Mouse (Mus musculus): ENCODE results near the gene Ell. TPM values are rescaled to one million over a fixed set of nuclear protein-coding genes. Genes with fewer than 3 reads are reported as not detected.
"Not testable (repeated sequence)": the region's sequence is repeated elsewhere in the genome, so short reads cannot be mapped to it uniquely, and the experiment has no call there.

Gene Ell
- polyA plus RNA-seq, 1 experiment, result 32.9 TPM

DNA sequence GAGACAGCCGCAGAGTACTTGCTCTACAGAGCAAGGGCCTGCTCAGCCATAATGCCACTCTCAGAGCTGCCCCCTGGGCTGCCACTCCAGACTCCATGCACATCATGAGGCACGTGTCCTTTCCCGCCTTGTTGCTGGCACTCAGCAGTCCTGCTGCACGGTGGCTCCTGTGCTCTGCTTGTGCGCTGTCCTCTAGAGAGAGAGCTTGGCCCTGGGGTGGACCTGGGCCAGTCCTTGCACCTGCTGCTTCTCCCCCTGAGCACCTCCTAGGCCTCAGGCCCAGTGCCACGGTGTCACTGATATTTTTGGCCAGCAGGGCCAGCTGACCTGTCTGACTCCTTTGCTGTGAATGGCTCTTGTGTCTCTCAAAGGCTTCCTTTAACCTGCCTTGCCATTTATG is 31.7 kb downstream of the Ell start:
- TF ChIP-seq POLR2A (IDR thresholded peaks at IDR 0.05; ENCODE audit: borderline replicate concordance, extremely low read depth, low read depth, low read length) (no peak), CTCF (IDR thresholded peaks at IDR 0.05; ENCODE audit: insufficient read depth, low read length) (0 out of 2 replicates have a peak, but pooled peaks have one; percentile 1)
- Histone ChIP-seq H3K4me1 (ENCODE audit: control insufficient read depth, insufficient read depth, low read length) (peaks cover 11% of the 10 kb centered on the region), H3K4me3 (replicated peaks; ENCODE audit: extremely low read depth, low read depth, low read length) (no peak overlapping the region)
- 60% methylated on average over 6 of the region's 6 CpGs for WGBS
- no peak for DNase-seq

DNA sequence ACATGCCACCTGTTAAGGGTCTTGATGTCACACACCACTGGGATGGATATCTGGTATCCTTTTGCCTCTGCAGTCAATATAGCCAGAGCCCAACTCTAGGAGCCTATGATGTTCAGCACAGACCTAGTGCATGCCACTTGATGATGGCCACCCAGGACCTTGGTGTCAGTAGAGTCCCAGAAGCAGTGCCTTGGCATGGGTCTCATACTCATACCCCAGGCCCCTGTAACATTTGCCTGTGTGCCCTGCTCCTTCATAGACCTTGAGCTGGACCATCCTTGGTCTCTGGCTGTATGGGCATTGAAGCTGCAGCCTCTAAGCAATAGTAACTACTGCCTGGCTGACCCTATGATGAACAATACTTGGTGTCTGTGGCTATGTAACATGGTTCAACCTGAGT is 35.0 kb downstream of the Ell start:
- Histone ChIP-seq H3K4me1 (ENCODE audit: control insufficient read depth, insufficient read depth, low read length) (peaks cover 11% of the 10 kb centered on the region), H3K4me3 (replicated peaks; ENCODE audit: extremely low read depth, low read depth, low read length) (no peak overlapping the region)
- TF ChIP-seq CTCF (IDR thresholded peaks at IDR 0.05; ENCODE audit: insufficient read depth, low read length), result no peak
- no peak for TF ChIP-seq POLR2A (IDR thresholded peaks at IDR 0.05; ENCODE audit: borderline replicate concordance, extremely low read depth, low read depth, low read length)
- DNase-seq, result no peak

DNA sequence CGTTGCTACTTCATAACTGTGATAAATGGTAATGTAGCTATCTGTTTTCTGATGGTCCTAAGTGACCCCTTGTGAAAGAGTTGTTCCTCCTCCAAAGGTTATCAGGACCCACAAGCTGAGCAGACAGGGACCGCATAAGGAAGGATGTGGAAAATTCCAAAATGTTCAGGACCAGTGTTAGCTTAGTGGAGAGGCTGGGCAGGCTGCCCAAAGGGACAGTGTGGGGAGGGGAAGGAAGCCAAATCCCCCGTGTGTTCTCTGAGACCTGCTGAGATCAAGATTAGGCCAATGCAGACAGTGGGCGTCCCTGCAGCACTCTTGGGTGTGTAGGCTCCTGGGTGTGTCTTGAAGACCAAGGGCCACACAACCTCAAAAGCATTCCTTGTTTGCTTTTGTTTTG is 35.7 kb downstream of the Ell start:
- no peak overlapping the region for H3K4me3 ChIP-seq (replicated peaks; ENCODE audit: extremely low read depth, low read depth, low read length)
- no peak for TF ChIP-seq CTCF (IDR thresholded peaks at IDR 0.05; ENCODE audit: insufficient read depth, low read length)
- TF ChIP-seq POLR2A (IDR thresholded peaks at IDR 0.05; ENCODE audit: borderline replicate concordance, extremely low read depth, low read depth, low read length), result no peak
- peaks cover 11% of the 10 kb centered on the region for H3K4me1 ChIP-seq (ENCODE audit: control insufficient read depth, insufficient read depth, low read length)
- peak; percentile 39 for DNase-seq
- 29% methylated on average over 4 of the region's 4 CpGs for WGBS

DNA sequence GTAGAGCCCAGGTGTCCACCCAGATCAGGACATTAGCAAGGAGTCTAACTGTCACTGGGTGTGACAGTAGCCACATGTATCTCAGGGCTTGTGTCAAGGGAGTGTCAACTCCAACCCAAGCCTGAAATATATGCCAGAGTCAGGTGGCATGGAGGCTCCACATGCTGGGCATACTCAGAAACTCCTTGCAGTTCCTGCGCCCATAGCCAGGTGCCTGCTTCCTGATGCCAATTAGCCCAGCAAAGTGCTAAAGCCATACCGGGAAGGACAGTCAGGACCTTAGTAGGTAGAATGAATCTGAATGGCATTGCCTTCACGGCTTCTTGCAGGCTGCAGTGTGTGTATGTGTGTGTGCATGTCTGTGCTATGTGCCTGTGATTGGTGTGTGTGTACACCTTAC is 38.0 kb downstream of the Ell start:
- no peak overlapping the region for H3K4me3 ChIP-seq (replicated peaks; ENCODE audit: extremely low read depth, low read depth, low read length)
- H3K4me1 ChIP-seq (ENCODE audit: control insufficient read depth, insufficient read depth, low read length), result peaks cover 8% of the 10 kb centered on the region
- 96% methylated on average over 3 of the region's 3 CpGs for WGBS
- DNase-seq, result no peak
- TF ChIP-seq CTCF (IDR thresholded peaks at IDR 0.05; ENCODE audit: insufficient read depth, low read length) (no peak), POLR2A (IDR thresholded peaks at IDR 0.05; ENCODE audit: borderline replicate concordance, extremely low read depth, low read depth, low read length) (no peak)

DNA sequence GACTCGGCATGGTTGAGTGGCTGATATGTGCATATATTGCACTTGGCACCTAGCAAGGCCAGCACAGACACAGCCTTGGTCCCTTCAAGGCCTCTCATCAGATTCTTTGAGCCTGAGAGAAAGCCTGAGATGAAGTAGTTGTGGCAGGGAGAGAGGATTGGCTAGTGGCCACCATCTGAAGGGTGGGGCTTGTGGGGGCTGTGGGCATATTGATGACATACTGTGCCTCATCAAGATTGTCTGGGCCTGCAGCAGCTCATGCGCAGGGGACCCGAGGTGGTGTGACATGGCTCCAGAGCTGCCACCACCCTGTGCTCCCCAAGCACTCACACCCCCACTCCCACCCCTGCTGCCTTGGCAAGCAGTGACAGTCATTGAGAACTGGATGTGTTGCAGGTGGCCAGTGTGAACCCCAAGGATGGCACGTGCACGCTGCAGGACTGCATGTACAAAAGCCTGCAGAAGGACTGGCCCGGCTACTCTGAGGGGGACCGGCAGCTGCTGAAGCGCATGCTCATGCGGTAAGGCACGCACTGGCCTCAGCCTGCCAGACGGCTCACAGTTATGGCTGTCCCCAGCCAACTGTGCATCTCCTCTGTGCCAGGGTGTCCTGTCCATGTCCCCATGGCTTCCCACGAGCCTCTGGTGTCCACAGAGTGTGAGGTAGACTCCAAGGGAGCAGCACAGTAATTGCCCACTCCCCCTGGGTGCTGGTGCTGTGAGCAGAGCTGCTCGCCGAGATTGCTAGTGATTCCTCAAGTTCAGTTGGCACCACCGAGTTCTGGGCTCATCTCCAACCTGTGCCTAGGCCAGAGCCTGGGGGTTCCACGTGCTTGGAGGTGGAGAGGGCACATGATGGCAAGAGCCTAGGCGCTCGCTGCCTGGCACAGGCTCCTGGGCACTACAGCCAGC is 44.5 kb downstream of the Ell start:
- Histone ChIP-seq H3K4me3 (replicated peaks; ENCODE audit: extremely low read depth, low read depth, low read length) (no peak overlapping the region), H3K4me1 (ENCODE audit: control insufficient read depth, insufficient read depth, low read length) (0 out of 2 replicates have a peak, but pooled peaks cover 2% of the 10 kb centered on the region)
- WGBS, result 84% methylated on average over 18 of the region's 18 CpGs
- TF ChIP-seq CTCF (IDR thresholded peaks at IDR 0.05; ENCODE audit: insufficient read depth, low read length) (no peak), POLR2A (IDR thresholded peaks at IDR 0.05; ENCODE audit: borderline replicate concordance, extremely low read depth, low read depth, low read length) (no peak)
- no peak for DNase-seq

DNA sequence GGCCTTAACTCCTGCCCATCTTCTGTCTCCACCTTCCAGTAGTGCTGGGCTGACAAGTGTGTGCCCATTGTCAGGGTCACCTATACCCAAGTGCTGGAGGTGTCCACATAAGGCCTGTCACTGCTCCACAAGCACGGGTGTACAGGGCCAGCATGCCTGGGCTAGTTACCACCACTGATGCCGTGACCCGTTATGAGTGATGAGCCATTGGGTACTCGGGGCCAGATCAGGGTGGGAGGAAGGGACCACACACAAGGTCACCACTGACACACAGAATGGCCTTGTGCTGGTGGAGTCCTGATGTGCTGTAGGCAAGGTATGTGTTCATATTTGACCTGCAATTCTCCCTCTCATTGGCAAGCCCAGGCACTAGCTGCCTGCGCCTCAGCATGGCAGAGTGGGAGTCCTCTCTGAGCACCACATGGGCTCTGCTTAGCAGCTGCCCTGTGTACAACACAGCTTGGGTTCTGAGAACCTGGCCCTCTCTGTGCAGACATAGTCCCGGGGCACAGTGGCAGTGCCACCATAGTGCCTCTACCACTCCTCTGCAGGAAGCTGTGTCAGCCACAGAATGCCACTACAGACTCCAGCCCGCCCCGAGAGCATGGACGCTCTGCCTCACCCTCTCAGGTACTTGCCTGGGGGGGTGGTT is 45.5 kb downstream of the Ell start:
- no peak for TF ChIP-seq POLR2A (IDR thresholded peaks at IDR 0.05; ENCODE audit: borderline replicate concordance, extremely low read depth, low read depth, low read length)
- TF ChIP-seq CTCF (IDR thresholded peaks at IDR 0.05; ENCODE audit: insufficient read depth, low read length), result no peak
- Histone ChIP-seq H3K4me3 (replicated peaks; ENCODE audit: extremely low read depth, low read depth, low read length) (no peak overlapping the region), H3K4me1 (ENCODE audit: control insufficient read depth, insufficient read depth, low read length) (0 out of 2 replicates have a peak, but pooled peaks cover 2% of the 10 kb centered on the region)
- no peak for DNase-seq
- WGBS, result 79% methylated on average over 9 of the region's 9 CpGs

DNA sequence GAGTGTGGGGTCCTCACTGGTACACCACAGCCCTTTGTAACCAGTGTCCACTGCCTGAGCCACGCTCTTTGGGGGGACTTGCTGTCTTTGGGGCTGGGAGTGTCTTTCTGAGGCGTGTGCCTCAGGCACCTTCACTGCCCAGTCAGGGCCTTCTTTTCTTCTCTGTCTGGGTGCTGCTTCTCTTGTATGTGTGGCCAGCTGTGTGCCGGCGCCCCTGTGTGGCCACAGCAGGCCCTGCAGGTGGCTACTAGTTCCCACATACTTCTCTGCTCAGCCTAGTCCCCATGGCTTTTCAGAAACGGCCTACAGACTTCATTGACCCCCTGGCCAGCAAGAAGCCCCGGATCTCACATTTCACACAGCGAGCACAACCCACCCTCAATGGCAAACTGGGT is 46.0 kb downstream of the Ell start:
- Histone ChIP-seq H3K4me1 (ENCODE audit: control insufficient read depth, insufficient read depth, low read length) (0 out of 2 replicates have a peak, but pooled peaks cover 2% of the 10 kb centered on the region), H3K4me3 (replicated peaks; ENCODE audit: extremely low read depth, low read depth, low read length) (no peak overlapping the region)
- DNase-seq, result peak; percentile 65
- WGBS, result 43% methylated on average over 7 of the region's 7 CpGs
- TF ChIP-seq CTCF (IDR thresholded peaks at IDR 0.05; ENCODE audit: insufficient read depth, low read length) (peak; percentile 79), POLR2A (IDR thresholded peaks at IDR 0.05; ENCODE audit: borderline replicate concordance, extremely low read depth, low read depth, low read length) (no peak)

DNA sequence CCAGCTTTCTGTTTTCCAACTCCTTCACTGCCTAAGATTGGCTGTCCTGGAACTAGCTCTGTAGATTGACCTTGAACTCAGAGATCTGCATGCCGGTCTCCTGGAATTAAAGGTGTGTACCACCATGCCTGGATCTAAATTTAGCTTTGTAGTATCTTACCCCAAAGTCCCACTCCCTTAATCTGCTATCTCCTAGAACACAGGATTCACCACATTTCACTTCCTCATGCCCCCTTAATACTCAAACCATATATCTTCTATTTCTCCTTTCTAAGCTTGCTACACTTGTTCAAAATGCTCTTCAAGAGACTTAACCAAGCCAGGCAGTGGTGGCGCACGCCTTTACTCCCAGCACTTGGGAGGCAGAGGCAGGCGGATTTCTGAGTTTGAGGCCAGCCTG is 48.7 kb downstream of the Ell start:
- not testable (repeated sequence) for H3K4me3 ChIP-seq (replicated peaks; ENCODE audit: extremely low read depth, low read depth, low read length); H3K4me1 ChIP-seq (ENCODE audit: control insufficient read depth, insufficient read depth, low read length); DNase-seq
- WGBS, result 92% methylated on average over 4 of the region's 4 CpGs

DNA sequence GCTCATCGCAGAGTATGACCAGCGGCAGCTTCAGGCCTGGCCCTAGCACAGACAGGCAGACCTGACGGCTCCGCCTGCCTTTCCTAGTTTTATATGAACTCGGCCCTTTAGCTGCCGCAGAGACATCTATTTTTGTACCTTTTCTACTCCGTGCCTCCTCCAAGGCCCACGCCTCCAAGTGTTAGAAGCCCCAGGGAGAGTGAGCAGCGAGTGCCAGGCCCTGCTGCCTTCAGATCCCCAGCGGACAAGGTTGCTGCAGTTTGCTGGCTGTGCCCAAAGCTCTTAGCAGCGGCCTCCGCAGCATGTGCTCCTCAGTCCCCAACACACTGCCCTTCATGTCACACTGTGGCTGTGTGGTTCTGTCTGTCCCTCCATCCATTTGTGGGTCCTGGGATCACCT is 52.3 kb downstream of the Ell start:
- Histone ChIP-seq H3K4me3 (replicated peaks; ENCODE audit: extremely low read depth, low read depth, low read length) (no peak overlapping the region), H3K4me1 (ENCODE audit: control insufficient read depth, insufficient read depth, low read length) (peaks cover 5% of the 10 kb centered on the region; the same call in 1 of the 2 replicates)
- DNase-seq, result no peak
- TF ChIP-seq CTCF (IDR thresholded peaks at IDR 0.05; ENCODE audit: insufficient read depth, low read length) (no peak), POLR2A (IDR thresholded peaks at IDR 0.05; ENCODE audit: borderline replicate concordance, extremely low read depth, low read depth, low read length) (no peak)
- 88% methylated on average over 12 of the region's 12 CpGs for WGBS

DNA sequence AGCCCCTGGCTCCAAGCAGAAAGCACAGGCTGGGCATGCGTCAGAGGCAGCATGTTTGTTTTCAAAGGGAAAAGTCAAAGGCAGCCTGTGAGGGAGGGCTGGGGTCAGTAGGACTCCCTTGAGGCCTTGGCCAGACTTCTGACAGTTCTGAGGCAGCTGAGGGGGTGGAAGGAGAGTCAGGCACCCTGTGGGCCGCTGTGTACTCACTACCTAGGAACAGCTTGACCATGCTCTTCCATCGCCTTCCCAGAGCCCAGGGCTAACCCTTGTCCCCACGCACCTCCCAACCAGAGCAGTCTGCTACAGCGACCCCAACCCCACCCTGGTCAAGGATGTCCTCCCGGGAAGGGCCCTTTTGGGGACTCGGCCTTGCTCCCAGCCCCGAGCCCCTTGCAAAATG is 53.9 kb downstream of the Ell start:
- H3K4me3 ChIP-seq (replicated peaks; ENCODE audit: extremely low read depth, low read depth, low read length), result no peak overlapping the region
- H3K4me1 ChIP-seq (ENCODE audit: control insufficient read depth, insufficient read depth, low read length), result peaks cover 5% of the 10 kb centered on the region; the same call in 1 of the 2 replicates
- no peak for DNase-seq
- TF ChIP-seq POLR2A (IDR thresholded peaks at IDR 0.05; ENCODE audit: borderline replicate concordance, extremely low read depth, low read depth, low read length) (peak; percentile 11; the same call in 1 of the 2 replicates), CTCF (IDR thresholded peaks at IDR 0.05; ENCODE audit: insufficient read depth, low read length) (no peak)
- WGBS, result 53% methylated on average over 8 of the region's 8 CpGs
